Mouse (Mus musculus) thymus, postnatal 25 days (tissue): Measurements from ENCODE around the gene Fbxo27.

Source experiments
- DNase-seq: peaks from one replicate; pipeline ENCODE4 v3.0.0; 2022

Fbxo27 gene

GRCm38 (mm10) chr7:28709454-28709853 lies 16.8 kb downstream of the Fbxo27 start:
- DNase-seq = no peak

GRCm38 (mm10) chr7:28710962-28711361 lies 18.3 kb downstream of the Fbxo27 start:
- no peak for DNase-seq

GRCm38 (mm10) chr7:28714667-28715066 lies 22.0 kb downstream of the Fbxo27 start:
- DNase-seq = no peak

- DNase-seq = no peak
Observed at GRCm38 (mm10) chr7:28715598-28715997, 22.9 kb downstream of the Fbxo27 start.

- DNase-seq = peak; percentile 64
Observed at GRCm38 (mm10) chr7:28716590-28717281, 24.1 kb downstream of the Fbxo27 start, which contains the start of gene Fbxo17. Gene Fbxo17 (plus strand): TSS chr7:28716804.

- no peak for DNase-seq
Observed at GRCm38 (mm10) chr7:28717726-28718125, 25.1 kb downstream of the Fbxo27 start.

GRCm38 (mm10) chr7:28719159-28719558 lies 26.5 kb downstream of the Fbxo27 start:
- no peak for DNase-seq

GRCm38 (mm10) chr7:28719650-28720049 lies 27.0 kb downstream of the Fbxo27 start:
- no peak for DNase-seq

- no peak for DNase-seq
Observed at GRCm38 (mm10) chr7:28720753-28721537, 28.3 kb downstream of the Fbxo27 start.

GRCm38 (mm10) chr7:28722079-28722478 lies 29.4 kb downstream of the Fbxo27 start:
- DNase-seq = no peak

- DNase-seq = no peak
Observed at GRCm38 (mm10) chr7:28724613-28725012, 32.0 kb downstream of the Fbxo27 start.

- peak; percentile 80 for DNase-seq
Observed at GRCm38 (mm10) chr7:28726600-28726999, 34.0 kb downstream of the Fbxo27 start.

- DNase-seq = no peak
Observed at GRCm38 (mm10) chr7:28727649-28728340, 35.1 kb downstream of the Fbxo27 start.

- peak; percentile 83 for DNase-seq
Observed at GRCm38 (mm10) chr7:28732341-28733142, 39.9 kb downstream of the Fbxo27 start.

- DNase-seq = no peak
Observed at GRCm38 (mm10) chr7:28733211-28733610, 40.6 kb downstream of the Fbxo27 start.

- DNase-seq = no peak
Observed at GRCm38 (mm10) chr7:28735701-28736100, 43.1 kb downstream of the Fbxo27 start.

GRCm38 (mm10) chr7:28739829-28740228 lies 47.2 kb downstream of the Fbxo27 start:
- no peak for DNase-seq

GRCm38 (mm10) chr7:28740949-28741348 lies 48.3 kb downstream of the Fbxo27 start:
- no peak for DNase-seq

- no peak for DNase-seq
Observed at GRCm38 (mm10) chr7:28741368-28741708, 48.7 kb downstream of the Fbxo27 start.

GRCm38 (mm10) chr7:28741709-28742438 lies 49.2 kb downstream of the Fbxo27 start, which contains the start of the genes Mrps12 and Sars2:
Gene Mrps12 (minus strand): TSS chr7:28741820.
Gene Sars2 (plus strand): TSS chr7:28741992.
- DNase-seq = peak; percentile 96
